Mouse (Mus musculus): ENCODE results near the gene Camsap2. TPM values are rescaled to one million over a fixed set of nuclear protein-coding genes. Genes with fewer than 3 reads are reported as not detected.

Gene Camsap2
- total and polyA plus RNA-seq, 2 experiments from 2014 or later: 21.9 to 137 TPM

DNA sequence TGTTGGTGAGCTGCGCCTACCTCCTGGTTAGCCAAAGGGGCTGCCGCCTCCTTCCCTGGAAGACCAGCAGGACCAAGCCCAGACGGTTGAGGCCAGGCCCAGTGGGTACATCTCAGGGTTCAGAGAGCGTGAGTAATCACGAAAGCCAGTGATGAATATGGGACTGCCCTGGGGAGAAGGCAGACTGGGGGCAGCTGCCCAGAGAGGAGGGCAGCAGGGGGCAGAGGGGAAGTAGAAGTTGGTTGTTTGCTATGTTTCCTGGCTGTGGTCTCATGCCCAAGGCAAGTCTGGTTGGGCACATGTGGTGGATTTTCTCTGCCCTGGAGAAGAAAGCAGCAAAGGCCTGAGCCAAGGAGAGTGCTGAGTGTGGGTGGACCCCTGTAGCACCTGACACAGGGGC lies 82.5 kb downstream of the Camsap2 start:
- H3K9me3 ChIP-seq (ENCODE audit: low read length): no peaks in the 10 kb centered on the region
- H3K27ac ChIP-seq (ENCODE audit: low read depth, low read length): no peak overlapping the region
- ATAC-seq (ENCODE audit: low FRiP score) (no peak), DNase-seq (ENCODE audit: low spot score) (no peak)
- TF ChIP-seq CTCF (IDR thresholded peaks at IDR 0.05): no peak
- 79% methylated on average over 5 of the region's 5 CpGs for WGBS
- H3K4me1 ChIP-seq (ENCODE audit: insufficient read depth, low read length): peaks cover 8% of the 10 kb centered on the region; the same call in 1 of the 2 replicates
- no peak overlapping the region for H3K9ac ChIP-seq (replicated peaks; ENCODE audit: low read length, poor library complexity, severe bottlenecking)
- peaks cover 5% of the 10 kb centered on the region; the same call in 1 of the 2 replicates for H3K27me3 ChIP-seq (ENCODE audit: insufficient read depth, low read length)
- peaks cover 5% of the 10 kb centered on the region; the same call in 1 of the 2 replicates for H3K36me3 ChIP-seq (ENCODE audit: insufficient read depth, low read length)
- no peak overlapping the region for H3K4me3 ChIP-seq (ENCODE audit: low read depth, low read length)
- no peak overlapping the region for H3K4me2 ChIP-seq (ENCODE audit: low read depth, low read length, poor library complexity, severe bottlenecking)

- H3K4me1 ChIP-seq (ENCODE audit: insufficient read depth, low read length): peaks cover 8% of the 10 kb centered on the region; the same call in 1 of the 2 replicates
- peak within 1 kb of the TSS; percentile 56 for H3K4me3 ChIP-seq (ENCODE audit: low read depth, low read length)
- no peak for TF ChIP-seq CTCF (IDR thresholded peaks at IDR 0.05)
- peaks cover 5% of the 10 kb centered on the region; the same call in 1 of the 2 replicates for H3K27me3 ChIP-seq (ENCODE audit: insufficient read depth, low read length)
- peak within 1 kb of the TSS; percentile 94 for H3K4me2 ChIP-seq (ENCODE audit: low read depth, low read length, poor library complexity, severe bottlenecking)
- 8% methylated on average over 20 of the region's 28 CpGs for WGBS
- H3K9ac ChIP-seq (replicated peaks; ENCODE audit: low read length, poor library complexity, severe bottlenecking): peak within 1 kb of the TSS; percentile 71
- peak within 1 kb of the TSS; percentile 65 for H3K27ac ChIP-seq (ENCODE audit: low read depth, low read length)
- ATAC-seq (ENCODE audit: low FRiP score) (peak; percentile 48), DNase-seq (ENCODE audit: low spot score) (no peak)
- no peaks in the 10 kb centered on the region for H3K9me3 ChIP-seq (ENCODE audit: low read length)
- H3K36me3 ChIP-seq (ENCODE audit: insufficient read depth, low read length): no peaks in the 10 kb centered on the region
Observed at GRCm38 (mm10) chr1:136260635-136261238, 85.2 kb downstream of the Camsap2 start, which contains the start of gene Gpr25. TSS of gene Gpr25 (minus strand) at chr1:136260873.

- no peaks in the 10 kb centered on the region for H3K9me3 ChIP-seq (ENCODE audit: low read length)
- H3K36me3 ChIP-seq (ENCODE audit: insufficient read depth, low read length): no peaks in the 10 kb centered on the region
- ATAC-seq (ENCODE audit: low FRiP score): peak; percentile 82
- under 1% methylated on average over 94 of the region's 95 CpGs for WGBS
- peak overlapping the region; percentile 71 for H3K9ac ChIP-seq (replicated peaks; ENCODE audit: low read length, poor library complexity, severe bottlenecking)
- peak overlapping the region; percentile 56 for H3K4me3 ChIP-seq (ENCODE audit: low read depth, low read length)
- DNase-seq (ENCODE audit: low spot score): peak; percentile 84
- H3K27ac ChIP-seq (ENCODE audit: low read depth, low read length): peak overlapping the region; percentile 65
- H3K4me1 ChIP-seq (ENCODE audit: insufficient read depth, low read length): peaks cover 8% of the 10 kb centered on the region; the same call in 1 of the 2 replicates
- H3K27me3 ChIP-seq (ENCODE audit: insufficient read depth, low read length): peaks cover 5% of the 10 kb centered on the region; the same call in 1 of the 2 replicates
- no peak for TF ChIP-seq CTCF (IDR thresholded peaks at IDR 0.05)
- H3K4me2 ChIP-seq (ENCODE audit: low read depth, low read length, poor library complexity, severe bottlenecking): peak overlapping the region; percentile 94
Observed at GRCm38 (mm10) chr1:136259893-136260634, 85.8 kb downstream of the Camsap2 start.

- TF ChIP-seq CTCF (IDR thresholded peaks at IDR 0.05): no peak
- H3K27me3 ChIP-seq (ENCODE audit: insufficient read depth, low read length): peaks cover 5% of the 10 kb centered on the region; the same call in 1 of the 2 replicates
- DNase-seq (ENCODE audit: low spot score) (peak; percentile 5), ATAC-seq (ENCODE audit: low FRiP score) (no peak)
- H3K4me2 ChIP-seq (ENCODE audit: low read depth, low read length, poor library complexity, severe bottlenecking): peak overlapping the region; percentile 94
- peak overlapping the region; percentile 71; the same call in 1 of the 2 replicates for H3K9ac ChIP-seq (replicated peaks; ENCODE audit: low read length, poor library complexity, severe bottlenecking)
- under 1% methylated on average over 16 of the region's 16 CpGs for WGBS
- H3K4me1 ChIP-seq (ENCODE audit: insufficient read depth, low read length): peaks cover 8% of the 10 kb centered on the region; the same call in 1 of the 2 replicates
- no peaks in the 10 kb centered on the region for H3K9me3 ChIP-seq (ENCODE audit: low read length)
- peak overlapping the region; percentile 56 for H3K4me3 ChIP-seq (ENCODE audit: low read depth, low read length)
- no peaks in the 10 kb centered on the region for H3K36me3 ChIP-seq (ENCODE audit: insufficient read depth, low read length)
- peak overlapping the region; percentile 65; the same call in 1 of the 2 replicates for H3K27ac ChIP-seq (ENCODE audit: low read depth, low read length)
Observed at GRCm38 (mm10) chr1:136259543-136259892, 86.4 kb downstream of the Camsap2 start.

DNA sequence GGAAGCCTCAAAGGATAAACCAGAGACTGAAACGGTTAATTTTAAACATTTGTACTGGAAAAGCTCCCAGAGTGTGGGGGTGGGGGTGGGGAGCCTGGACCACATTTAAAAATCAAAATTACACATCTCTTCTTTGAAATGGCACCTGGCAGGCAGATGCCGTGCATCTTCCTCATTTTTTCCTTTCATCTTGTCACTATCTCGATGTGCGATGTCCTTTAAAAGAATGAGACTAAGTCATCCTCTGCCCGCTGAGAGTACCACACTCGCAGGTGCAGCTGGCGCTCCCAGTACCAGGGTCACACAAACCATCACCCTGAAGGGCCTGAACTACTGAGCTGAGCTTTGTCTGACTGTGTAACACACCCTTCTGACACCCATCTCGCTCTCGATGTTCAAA lies 87.4 kb downstream of the Camsap2 start:
- no peak for ATAC-seq (ENCODE audit: low FRiP score)
- DNase-seq (ENCODE audit: low spot score): no peak
- no peak for TF ChIP-seq CTCF (IDR thresholded peaks at IDR 0.05)

More for the DNA sequence above, 87.4 kb downstream of the Camsap2 start:
- peaks cover 5% of the 10 kb centered on the region; the same call in 1 of the 2 replicates for H3K27me3 ChIP-seq (ENCODE audit: insufficient read depth, low read length)
- no peaks in the 10 kb centered on the region for H3K36me3 ChIP-seq (ENCODE audit: insufficient read depth, low read length)
- no peak overlapping the region for H3K4me3 ChIP-seq (ENCODE audit: low read depth, low read length)
- H3K4me1 ChIP-seq (ENCODE audit: insufficient read depth, low read length): peaks cover 8% of the 10 kb centered on the region; the same call in 1 of the 2 replicates
- 74% methylated on average over 9 of the region's 9 CpGs for WGBS
- H3K4me2 ChIP-seq (ENCODE audit: low read depth, low read length, poor library complexity, severe bottlenecking): no peak overlapping the region
- no peaks in the 10 kb centered on the region for H3K9me3 ChIP-seq (ENCODE audit: low read length)
- no peak overlapping the region for H3K27ac ChIP-seq (ENCODE audit: low read depth, low read length)
- no peak overlapping the region for H3K9ac ChIP-seq (replicated peaks; ENCODE audit: low read length, poor library complexity, severe bottlenecking)
